In genomic region chr10:7883524-7883923, GRCm38 (mm10) we compare ENCODE assay signal across 8 mouse cellular contexts. TPM values are rescaled to one million over a fixed set of nuclear protein-coding genes. Genes with fewer than 3 reads are reported as not detected.
A peak's percentile ranks its signal among the peaks of the same experiment; 100 is the strongest.
DNase-seq lines count a peak whose midpoint lies in the region; ATAC-seq and TF ChIP-seq lines count a peak whose summit lies in the region.

No protein-coding gene starts in this region.

- no peaks in the 10 kb centered on the region for H3K36me3 ChIP-seq in heart, adult 2 months (ENCODE audit: control insufficient read depth, insufficient read depth, low read length)
- H3K36me3 ChIP-seq in limb, embryonic 13.5 days = no peaks in the 10 kb centered on the region

- H3K4me1 ChIP-seq in heart, adult 2 months (ENCODE audit: control insufficient read depth, insufficient read depth, low read length) = no peaks in the 10 kb centered on the region
- H3K4me1 ChIP-seq in limb, embryonic 13.5 days = no peaks in the 10 kb centered on the region

- H3K9ac ChIP-seq in heart, adult 2 months (ENCODE audit: low read depth, low read length) = no peak overlapping the region
- H3K9ac ChIP-seq in limb, embryonic 13.5 days = no peak overlapping the region

- H3K9me3 ChIP-seq in limb, embryonic 13.5 days = no peaks in the 10 kb centered on the region

- no peak for TF ChIP-seq POLR2A in heart, adult 2 months (IDR thresholded peaks at IDR 0.05; ENCODE audit: insufficient read depth, low read depth, low read length)

- TF ChIP-seq EP300 in heart, adult 2 months (IDR thresholded peaks at IDR 0.05; ENCODE audit: insufficient read depth, low read depth, low read length) = peak; percentile 90

- H3K27me3 ChIP-seq in heart, adult 2 months (ENCODE audit: control insufficient read depth, insufficient read depth, low read length) = no peaks in the 10 kb centered on the region
- H3K27me3 ChIP-seq in limb, embryonic 13.5 days = no peaks in the 10 kb centered on the region

- ATAC-seq in limb, embryonic 13.5 days (ENCODE audit: low FRiP score, low read depth) = peak; percentile 57; the same call in 1 of the 2 replicates

- no peak overlapping the region for H3K4me2 ChIP-seq in limb, embryonic 13.5 days (replicated peaks)

- no peaks in the 10 kb centered on the region for H3K79me2 ChIP-seq in heart, adult 2 months (replicated peaks; ENCODE audit: control insufficient read depth, insufficient read depth, low read length)

- H3K27ac ChIP-seq in heart, adult 2 months = no peak overlapping the region
- no peak overlapping the region for H3K27ac ChIP-seq in limb, embryonic 13.5 days

- intact Hi-C loops in heart, adult 2 months (cut with DNase I) = loop anchor here (1.0 to 10.0 kb wide), 5 partner anchors 73 to 831 kb away; no protein-coding TSS in a partner anchor

- TF ChIP-seq CTCF in heart, adult 2 months (IDR thresholded peaks at IDR 0.05) = no peak

- peak; percentile 71 for DNase-seq in CD4-positive helper T cell, adult 2 months (ENCODE audit: low read depth, low spot score)
- peak; percentile 34 for DNase-seq in adrenal gland, adult 8-10 months
- DNase-seq in embryo, embryonic 9.5 days (ENCODE audit: extremely low spot score) = peak; percentile 77
- peak; percentile 60 to 74 for DNase-seq in heart, adult 2 months
- DNase-seq in kidney, adult 9 months = peak; percentile 78
- peak; percentile 86 for DNase-seq in naive thymus-derived CD4-positive, alpha-beta T cell, adult 2 months (ENCODE audit: low read depth)
- DNase-seq in spleen, postnatal 4 days (ENCODE audit: low spot score in 2 of 2) = peak; percentile 63 to 86

- no peak overlapping the region for H3K4me3 ChIP-seq in heart, adult 2 months
- no peak overlapping the region for H3K4me3 ChIP-seq in limb, embryonic 13.5 days

- 7% methylated on average over 5 of the region's 5 CpGs for WGBS in heart, adult 2 months
- 9% methylated on average over 5 of the region's 5 CpGs for WGBS in limb, embryonic 13.5 days

RNA-seq across cellular contexts. Expression of gene Zc3h12d, which starts 51.3 kb away (rescaled TPM):
- under 1 TPM; 0.24 to 0.95 (median 0.58) TPM for total RNA-seq in adrenal gland, adult 8-10 months (2022)
- total RNA-seq in heart, adult 2 months (2021) = under 1 TPM; 0.21 to 0.32 TPM
- 0.35 and 0.50 TPM in 2 replicates for polyA plus RNA-seq in heart, adult 2 months (2012; rRNA removed)
- 0.41 TPM in 2 replicates for polyA plus RNA-seq in limb, embryonic 13.5 days (2015; fragmentation: Nextera tagmentation; extraction: Ambion mirVana)

Comparison
In these comparisons a context has a peak if more than half of its experiments do, and no peak if none do; other contexts are left out.
1. DNase-seq: peak in every context shown above with its lines; median percentile 86 in naive thymus-derived CD4-positive, alpha-beta T cell, adult 2 months; 78 in kidney, adult 9 months; 77 in embryo, embryonic 9.5 days; 74 in spleen, postnatal 4 days; 71 in CD4-positive helper T cell, adult 2 months; 67 in heart, adult 2 months; 34 in adrenal gland, adult 8-10 months.